ENCODE assay signal across 19 mouse cellular contexts in the genomic region with DNA sequence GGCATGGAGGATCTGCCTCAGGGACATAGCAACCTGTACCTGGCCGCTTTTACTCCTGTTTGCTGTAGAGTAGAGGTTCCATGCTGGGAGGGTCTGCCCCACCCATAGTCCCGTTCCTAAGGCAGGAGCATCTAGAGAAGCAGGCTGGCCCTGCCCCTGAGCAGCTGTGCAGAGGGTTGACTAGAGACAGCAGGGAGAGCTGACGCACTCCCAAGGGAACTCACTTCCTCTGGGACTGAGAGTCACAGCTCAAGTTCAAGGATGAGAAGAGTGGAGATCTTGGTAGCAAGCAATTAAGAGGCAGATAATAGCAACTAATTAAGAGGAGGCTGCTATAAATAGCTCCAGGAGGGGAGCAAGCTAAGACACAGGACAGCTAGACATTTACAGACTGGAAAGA. TPM values are rescaled to one million over a fixed set of nuclear protein-coding genes. Genes with fewer than 3 reads are reported as not detected.
DNase-seq lines count a peak whose midpoint lies in the region; ATAC-seq and TF ChIP-seq lines count a peak whose summit lies in the region.
"Had no signal": no experiment of that assay in that cellular context is flagged by ENCODE, and none has a peak within 500 bp of the region (broad histone marks: within the 10 kb centered on the region; RNA-seq: fewer than 3 reads in every experiment).

No protein-coding gene starts in this region.

- no peaks in the 10 kb centered on the region for H3K36me3 ChIP-seq in forebrain, embryonic 10.5 days (replicated peaks)
- H3K36me3 ChIP-seq in forebrain, embryonic 12.5 days (replicated peaks) = no peaks in the 10 kb centered on the region
- H3K36me3 ChIP-seq in kidney, embryonic 16.5 days (ENCODE audit: insufficient read depth, low read length) = no peaks in the 10 kb centered on the region
- no peaks in the 10 kb centered on the region for H3K36me3 ChIP-seq in thymus, adult 2 months (ENCODE audit: control insufficient read depth, insufficient read depth, low read length)
- H3K36me3 ChIP-seq: embryonic facial prominence, embryonic 13.5 days; forebrain, embryonic 15.5 days; hindbrain, embryonic 15.5 days; neural tube, embryonic 12.5 days had no signal

- no peak overlapping the region for H3K4me3 ChIP-seq in forebrain, embryonic 10.5 days
- no peak overlapping the region for H3K4me3 ChIP-seq in forebrain, embryonic 12.5 days (replicated peaks)
- no peak overlapping the region for H3K4me3 ChIP-seq in kidney, embryonic 16.5 days (ENCODE audit: low read length)
- H3K4me3 ChIP-seq in thymus, adult 2 months (ENCODE audit: control insufficient read depth, insufficient read depth, low read length) = no peak overlapping the region
- H3K4me3 ChIP-seq: embryonic facial prominence, embryonic 13.5 days; forebrain, embryonic 15.5 days; hindbrain, embryonic 15.5 days; megakaryocyte, embryonic 14.5 days; neural tube, embryonic 12.5 days had no signal

- H3K4me1 ChIP-seq in forebrain, embryonic 10.5 days = peaks cover 31% of the 10 kb centered on the region
- H3K4me1 ChIP-seq in forebrain, embryonic 12.5 days = peaks cover 12% of the 10 kb centered on the region
- peaks cover 7% of the 10 kb centered on the region for H3K4me1 ChIP-seq in kidney, embryonic 16.5 days (ENCODE audit: insufficient read depth, low read length)
- peaks cover 46% of the 10 kb centered on the region for H3K4me1 ChIP-seq in thymus, adult 2 months (replicated peaks; ENCODE audit: control insufficient read depth, insufficient read depth, low read length)

- 61% methylated on average over 3 of the region's 3 CpGs for WGBS in forebrain, embryonic 10.5 days
- WGBS in forebrain, embryonic 12.5 days = 48% methylated on average over 3 of the region's 3 CpGs
- WGBS in kidney, embryonic 16.5 days = 38% methylated on average over 3 of the region's 3 CpGs
- WGBS in thymus, adult 2 months = 81% methylated on average over 3 of the region's 3 CpGs

- no peak for DNase-seq in forebrain, embryonic 10.5 days (ENCODE audit: extremely low spot score, low spot score)
- DNase-seq in kidney, adult 11 months = no peak
- peak; percentile 59 for DNase-seq in retina, postnatal 1 day
- no peak for DNase-seq in retina, embryonic 14.5 days (ENCODE audit: low spot score)
- DNase-seq in right cerebral cortex, postnatal 4 days = no peak
- no peak for DNase-seq in thymus, adult 2 months
- DNase-seq: adrenal gland, postnatal 36 days; cerebellum, adult 8-10 months; kidney, postnatal 10 days had no signal

- TF ChIP-seq CTCF in thymus, adult 2 months (IDR thresholded peaks at IDR 0.05; ENCODE audit: borderline replicate concordance, control insufficient read depth, extremely low read depth, insufficient read depth, low read length, poor library complexity) = no peak

- H3K9me3 ChIP-seq in forebrain, embryonic 10.5 days = no peaks in the 10 kb centered on the region
- H3K9me3 ChIP-seq in forebrain, embryonic 12.5 days = no peaks in the 10 kb centered on the region
- H3K9me3 ChIP-seq in kidney, embryonic 16.5 days (ENCODE audit: low read length) = no peaks in the 10 kb centered on the region
- H3K9me3 ChIP-seq: embryonic facial prominence, embryonic 13.5 days; forebrain, embryonic 15.5 days; hindbrain, embryonic 15.5 days; neural tube, embryonic 12.5 days had no signal

- no peak overlapping the region for H3K9ac ChIP-seq in forebrain, embryonic 12.5 days
- 0 out of 2 replicates have a peak overlapping the region, but pooled peaks have one; percentile 8 for H3K9ac ChIP-seq in kidney, embryonic 16.5 days (replicated peaks; ENCODE audit: low read length)
- H3K9ac ChIP-seq: embryonic facial prominence, embryonic 13.5 days; forebrain, embryonic 15.5 days; hindbrain, embryonic 15.5 days; neural tube, embryonic 12.5 days had no signal

- no peak overlapping the region for H3K4me2 ChIP-seq in forebrain, embryonic 12.5 days
- H3K4me2 ChIP-seq in kidney, embryonic 16.5 days (replicated peaks; ENCODE audit: low read depth, low read length) = no peak overlapping the region
- H3K4me2 ChIP-seq: embryonic facial prominence, embryonic 13.5 days; forebrain, embryonic 15.5 days; heart, embryonic 11.5 days; hindbrain, embryonic 15.5 days; neural tube, embryonic 12.5 days had no signal

- ATAC-seq in forebrain, embryonic 12.5 days (ENCODE audit: low FRiP score) = no peak
- peak; percentile 53; the same call in 1 of the 2 replicates for ATAC-seq in kidney, embryonic 16.5 days (ENCODE audit: low FRiP score, low TSS enrichment)
- ATAC-seq: forebrain, embryonic 15.5 days; Patski had no signal

- H3K27ac ChIP-seq in forebrain, embryonic 10.5 days = peak overlapping the region; percentile 53; the same call in 1 of the 2 replicates
- H3K27ac ChIP-seq in forebrain, embryonic 12.5 days = no peak overlapping the region
- H3K27ac ChIP-seq in kidney, embryonic 16.5 days (ENCODE audit: low read length) = no peak overlapping the region
- H3K27ac ChIP-seq in thymus, adult 2 months (ENCODE audit: control insufficient read depth, insufficient read depth, low read length) = no peak overlapping the region
- H3K27ac ChIP-seq: embryonic facial prominence, embryonic 13.5 days; forebrain, embryonic 15.5 days; hindbrain, embryonic 15.5 days; neural tube, embryonic 12.5 days had no signal

- H3K27me3 ChIP-seq in forebrain, embryonic 10.5 days (ENCODE audit: poor library complexity, severe bottlenecking) = no peaks in the 10 kb centered on the region
- no peaks in the 10 kb centered on the region; the same call in 1 of the 2 replicates for H3K27me3 ChIP-seq in forebrain, embryonic 12.5 days
- H3K27me3 ChIP-seq in kidney, embryonic 16.5 days (ENCODE audit: insufficient read depth, low read length) = no peaks in the 10 kb centered on the region
- no peaks in the 10 kb centered on the region for H3K27me3 ChIP-seq in thymus, adult 2 months (ENCODE audit: control insufficient read depth, insufficient read depth, low read length)
- H3K27me3 ChIP-seq: CH12.LX; embryonic facial prominence, embryonic 13.5 days; forebrain, embryonic 15.5 days; hindbrain, embryonic 15.5 days; neural tube, embryonic 12.5 days; Patski had no signal

- TF ChIP-seq POLR2A in thymus, adult 2 months (IDR thresholded peaks at IDR 0.05; ENCODE audit: control insufficient read depth, extremely low read depth, insufficient read depth, low read length, poor library complexity) = no peak

RNA-seq across cellular contexts. Expression of a gene that starts 20.8 kb away (rescaled TPM):
- polyA plus RNA-seq in forebrain, embryonic 10.5 days (2016; fragmentation: Nextera tagmentation; extraction: Ambion mirVana) = 29.0 and 31.3 TPM in 2 replicates
- polyA plus RNA-seq in forebrain, embryonic 12.5 days (2016; fragmentation: Nextera tagmentation; extraction: Ambion mirVana) = 16.0 and 18.2 TPM in 2 replicates
- 230 and 247 TPM in 2 replicates for polyA plus RNA-seq in kidney, embryonic 16.5 days (2015; fragmentation: Nextera tagmentation; extraction: Ambion mirVana)
- 56.7 and 74.0 TPM in 2 replicates for polyA plus RNA-seq in thymus, adult 2 months (2012; rRNA removed)
- polyA plus RNA-seq: Patski had no signal
